Mouse (Mus musculus): ENCODE data around the gene Vamp4. TPM values are rescaled to one million over a fixed set of nuclear protein-coding genes. Genes with fewer than 3 reads are reported as not detected.

Vamp4 gene
- polyA plus RNA-seq, 1 experiment from 2014 or later, result 32.9 TPM

- Histone ChIP-seq H3K36me3 (ENCODE audit: control insufficient read depth, insufficient read depth, low read length) (no peaks in the 10 kb centered on the region), H3K4me3 (ENCODE audit: low read depth, low read length) (no peak overlapping the region), H3K4me2 (replicated peaks; ENCODE audit: low read depth) (no peak overlapping the region), H3K4me1 (replicated peaks; ENCODE audit: control insufficient read depth, insufficient read depth) (no peaks in the 10 kb centered on the region), H3K9ac (ENCODE audit: low read length) (no peak overlapping the region), H3K27me3 (ENCODE audit: control insufficient read depth, insufficient read depth, low read length) (no peaks in the 10 kb centered on the region), H3K27ac (replicated peaks) (no peak overlapping the region), H3K9me3 (ENCODE audit: control insufficient read depth, low read length) (no peaks in the 10 kb centered on the region)
- 79% methylated on average over 9 of the region's 9 CpGs for WGBS
- DNase-seq (ENCODE audit: low spot score) (no peak), ATAC-seq (ENCODE audit: low FRiP score, low TSS enrichment) (no peak)
- TF ChIP-seq CTCF (IDR thresholded peaks at IDR 0.05; ENCODE audit: low read depth), result no peak
- no peak for TF ChIP-seq EP300 (optimal IDR thresholded peaks at IDR 0.05)
These were observed 17.4 kb upstream of the Vamp4 start for GRCm38 (mm10) chr1:162552956-162553355.

GRCm38 (mm10) chr1:162554193-162554592, 16.1 kb upstream of the Vamp4 start:
- Histone ChIP-seq H3K9ac (ENCODE audit: low read length) (no peak overlapping the region), H3K4me1 (replicated peaks; ENCODE audit: control insufficient read depth, insufficient read depth) (no peaks in the 10 kb centered on the region), H3K4me2 (replicated peaks; ENCODE audit: low read depth) (no peak overlapping the region), H3K9me3 (ENCODE audit: control insufficient read depth, low read length) (no peaks in the 10 kb centered on the region), H3K27ac (replicated peaks) (no peak overlapping the region), H3K4me3 (ENCODE audit: low read depth, low read length) (no peak overlapping the region), H3K27me3 (ENCODE audit: control insufficient read depth, insufficient read depth, low read length) (no peaks in the 10 kb centered on the region), H3K36me3 (ENCODE audit: control insufficient read depth, insufficient read depth, low read length) (no peaks in the 10 kb centered on the region)
- 72% methylated on average over 3 of the region's 3 CpGs for WGBS
- ATAC-seq (ENCODE audit: low FRiP score, low TSS enrichment) (no peak), DNase-seq (ENCODE audit: low spot score) (no peak)
- TF ChIP-seq EP300 (optimal IDR thresholded peaks at IDR 0.05) (no peak), CTCF (IDR thresholded peaks at IDR 0.05; ENCODE audit: low read depth) (no peak)

- DNase-seq (ENCODE audit: low spot score) (no peak), ATAC-seq (ENCODE audit: low FRiP score, low TSS enrichment) (no peak)
- no peaks in the 10 kb centered on the region for H3K27me3 ChIP-seq (ENCODE audit: control insufficient read depth, insufficient read depth, low read length)
- WGBS, result 88% methylated on average over 1 of the region's 1 CpGs
- no peak overlapping the region for H3K4me2 ChIP-seq (replicated peaks; ENCODE audit: low read depth)
- no peak overlapping the region for H3K9ac ChIP-seq (ENCODE audit: low read length)
- no peak overlapping the region for H3K4me3 ChIP-seq (ENCODE audit: low read depth, low read length)
- H3K4me1 ChIP-seq (replicated peaks; ENCODE audit: control insufficient read depth, insufficient read depth), result no peaks in the 10 kb centered on the region
- H3K27ac ChIP-seq (replicated peaks), result no peak overlapping the region
- no peak for TF ChIP-seq EP300 (optimal IDR thresholded peaks at IDR 0.05)
- TF ChIP-seq CTCF (IDR thresholded peaks at IDR 0.05; ENCODE audit: low read depth), result no peak
- H3K9me3 ChIP-seq (ENCODE audit: control insufficient read depth, low read length), result no peaks in the 10 kb centered on the region
- no peaks in the 10 kb centered on the region for H3K36me3 ChIP-seq (ENCODE audit: control insufficient read depth, insufficient read depth, low read length)
These were observed 7.1 kb upstream of the Vamp4 start for GRCm38 (mm10) chr1:162563236-162563635.

- ATAC-seq (ENCODE audit: low FRiP score, low TSS enrichment) (no peak), DNase-seq (ENCODE audit: low spot score) (no peak)
- no peaks in the 10 kb centered on the region for H3K9me3 ChIP-seq (ENCODE audit: control insufficient read depth, low read length)
- H3K27me3 ChIP-seq (ENCODE audit: control insufficient read depth, insufficient read depth, low read length), result no peaks in the 10 kb centered on the region
- H3K9ac ChIP-seq (ENCODE audit: low read length), result no peak overlapping the region
- H3K36me3 ChIP-seq (ENCODE audit: control insufficient read depth, insufficient read depth, low read length), result no peaks in the 10 kb centered on the region
- no peaks in the 10 kb centered on the region for H3K4me1 ChIP-seq (replicated peaks; ENCODE audit: control insufficient read depth, insufficient read depth)
- H3K27ac ChIP-seq (replicated peaks), result no peak overlapping the region
- 46% methylated on average over 3 of the region's 3 CpGs for WGBS
- no peak overlapping the region for H3K4me2 ChIP-seq (replicated peaks; ENCODE audit: low read depth)
- no peak overlapping the region for H3K4me3 ChIP-seq (ENCODE audit: low read depth, low read length)
- no peak for TF ChIP-seq EP300 (optimal IDR thresholded peaks at IDR 0.05)
- TF ChIP-seq CTCF (IDR thresholded peaks at IDR 0.05; ENCODE audit: low read depth), result no peak
These were observed 5.3 kb upstream of the Vamp4 start for GRCm38 (mm10) chr1:162564992-162565391.

GRCm38 (mm10) chr1:162567351-162567750, 3.0 kb upstream of the Vamp4 start:
- no peak overlapping the region for H3K9ac ChIP-seq (ENCODE audit: low read length)
- DNase-seq (ENCODE audit: low spot score) (no peak), ATAC-seq (ENCODE audit: low FRiP score, low TSS enrichment) (no peak)
- H3K4me3 ChIP-seq (ENCODE audit: low read depth, low read length), result no peak overlapping the region
- H3K27me3 ChIP-seq (ENCODE audit: control insufficient read depth, insufficient read depth, low read length), result no peaks in the 10 kb centered on the region
- H3K9me3 ChIP-seq (ENCODE audit: control insufficient read depth, low read length), result no peaks in the 10 kb centered on the region
- TF ChIP-seq EP300 (optimal IDR thresholded peaks at IDR 0.05) (no peak), CTCF (IDR thresholded peaks at IDR 0.05; ENCODE audit: low read depth) (no peak)
- no peaks in the 10 kb centered on the region for H3K4me1 ChIP-seq (replicated peaks; ENCODE audit: control insufficient read depth, insufficient read depth)
- H3K4me2 ChIP-seq (replicated peaks; ENCODE audit: low read depth), result no peak overlapping the region
- 45% methylated on average over 3 of the region's 3 CpGs for WGBS
- H3K27ac ChIP-seq (replicated peaks), result no peak overlapping the region
- no peaks in the 10 kb centered on the region for H3K36me3 ChIP-seq (ENCODE audit: control insufficient read depth, insufficient read depth, low read length)

- H3K9ac ChIP-seq (ENCODE audit: low read length), result peak overlapping the region; percentile 94
- H3K9me3 ChIP-seq (ENCODE audit: control insufficient read depth, low read length), result no peaks in the 10 kb centered on the region
- under 1% methylated on average over 46 of the region's 46 CpGs for WGBS
- H3K36me3 ChIP-seq (ENCODE audit: control insufficient read depth, insufficient read depth, low read length), result peaks cover 3% of the 10 kb centered on the region; the same call in 1 of the 2 replicates
- peak overlapping the region; percentile 77 for H3K4me2 ChIP-seq (replicated peaks; ENCODE audit: low read depth)
- H3K4me3 ChIP-seq (ENCODE audit: low read depth, low read length), result peak overlapping the region; percentile 99
- peak; percentile 18 for DNase-seq (ENCODE audit: low spot score)
- ATAC-seq (ENCODE audit: low FRiP score, low TSS enrichment), result peak; percentile 1; the same call in 1 of the 2 replicates
- H3K27me3 ChIP-seq (ENCODE audit: control insufficient read depth, insufficient read depth, low read length), result no peaks in the 10 kb centered on the region
- no peak for TF ChIP-seq CTCF (IDR thresholded peaks at IDR 0.05; ENCODE audit: low read depth)
- TF ChIP-seq EP300 (optimal IDR thresholded peaks at IDR 0.05), result no peak
- no peaks in the 10 kb centered on the region for H3K4me1 ChIP-seq (replicated peaks; ENCODE audit: control insufficient read depth, insufficient read depth)
- peak overlapping the region; percentile 87 for H3K27ac ChIP-seq (replicated peaks)
These were observed 751 bp downstream of the Vamp4 start for GRCm38 (mm10) chr1:162570931-162571601.

Measured in stomach, postnatal 0 days (tissue).